Mouse (Mus musculus) midbrain, embryonic 14.5 days (tissue): ENCODE measurements at regions not wholly inside any gene's neighbourhood (a gene's known extent, or its start where the extent isn't known, plus 50 kb on each side); places are given as distances from the start of the nearest gene placed in this dataset. TPM values are rescaled to one million over a fixed set of nuclear protein-coding genes. Genes with fewer than 3 reads are reported as not detected.

ENCODE experiments used
- ATAC-seq: fragments of 200-750 bp; cut with Nextera tagmentation; 2 replicates; pipeline ENCODE4 v1.8.0; 2017; ENCODE audit warnings: moderate number of reproducible peaks, moderate library complexity; ENCODE audit not compliant: low FRiP score, low TSS enrichment
- DNase-seq: peaks from one replicate; pipeline ENCODE4 v3.0.0-alpha.2; 2015
- H3K27ac ChIP-seq: fragments of 300-500 bp; sonication (generic); replicated peaks from 2 replicates; pipeline ENCODE4 v1.5.1; 2014; ENCODE audit warnings: mild to moderate bottlenecking, low read depth, low read length, moderate library complexity
- H3K27me3 ChIP-seq: fragments of 300-500 bp; sonication (generic); 2 replicates; pipeline ENCODE4 v1.6.1; 2014; ENCODE audit warnings: low read length, control low read depth, mixed read lengths; ENCODE audit not compliant: control insufficient read depth, insufficient read depth
- H3K36me3 ChIP-seq: fragments of 300-500 bp; sonication (generic); 2 replicates; pipeline ENCODE4 v1.6.1; 2014; ENCODE audit warnings: low read length, control low read depth; ENCODE audit not compliant: control insufficient read depth, insufficient read depth
- H3K4me1 ChIP-seq: fragments of 300-500 bp; sonication (generic); 2 replicates; pipeline ENCODE4 v1.6.1; 2014; ENCODE audit warnings: mild to moderate bottlenecking, antibody characterized with exemption, low read length, control low read depth; ENCODE audit not compliant: control insufficient read depth, insufficient read depth
- H3K4me2 ChIP-seq: fragments of 300-500 bp; sonication (generic); 2 replicates; pipeline ENCODE4 v1.6.1; 2014; ENCODE audit warnings: mild to moderate bottlenecking, low read length, moderate library complexity
- H3K4me3 ChIP-seq: fragments of 300-500 bp; sonication (generic); replicated peaks from 2 replicates; pipeline ENCODE4 v1.5.1; 2014; ENCODE audit warnings: low read depth, low read length
- H3K9ac ChIP-seq: fragments of 300-500 bp; sonication (generic); replicated peaks from 2 replicates; pipeline ENCODE4 v1.6.1; 2014; ENCODE audit warnings: mild to moderate bottlenecking, low read length, moderate library complexity
- H3K9me3 ChIP-seq: fragments of 300-500 bp; sonication (generic); 2 replicates; pipeline ENCODE4 v1.6.1; 2016; ENCODE audit warnings: low read length, control low read depth, mixed read lengths; ENCODE audit not compliant: control insufficient read depth
- WGBS: fragments of 180-500 bp; shearing (Covaris S2); extraction: QIAGEN DNeasy Blood & Tissue Kit; methylation state at CpG from one replicate; pipeline ENCODE4 v1.1.7; 2014; 5-methylcytosine and 5-hydroxymethylcytosine counted together
- microRNA-seq: library from miRNA; unstranded; fragments of <30 nt; microRNA quantifications from one replicate; pipeline ENCODE4, GENCODE M21; 2016

DNA sequence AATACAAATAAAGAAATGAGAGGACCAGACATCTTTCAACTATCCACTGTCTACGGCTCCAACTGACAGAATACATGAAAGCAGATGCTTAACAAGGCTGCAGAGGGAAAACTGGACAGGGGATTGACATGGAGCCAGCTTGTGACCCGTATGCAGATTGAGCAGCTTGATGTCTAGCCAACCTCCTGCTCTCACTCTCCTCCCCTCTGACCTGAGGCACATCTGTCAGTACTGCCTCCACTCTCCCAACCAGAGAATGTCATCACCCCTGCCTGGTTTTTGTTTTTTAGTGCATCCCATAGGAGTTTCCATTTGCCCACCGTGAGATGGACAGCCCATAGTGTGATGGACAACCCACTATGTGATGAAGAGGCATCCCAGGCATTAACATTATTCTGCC is 252.2 kb downstream of the S1pr1 start:
- 74% methylated on average over 3 of the region's 3 CpGs for WGBS
- Histone ChIP-seq H3K4me2 (no peak overlapping the region), H3K4me3 (no peak overlapping the region), H3K27me3 (no peaks in the 10 kb centered on the region), H3K9ac (no peak overlapping the region), H3K36me3 (no peaks in the 10 kb centered on the region), H3K4me1 (no peaks in the 10 kb centered on the region), H3K9me3 (no peaks in the 10 kb centered on the region), H3K27ac (no peak overlapping the region)
- no peak for DNase-seq
- ATAC-seq, result no peak

Small RNA genes in the stretch of these regions (microRNA-seq; reads per million reads assigned to microRNA genes)
- gene Gm25347, result not detected
